Mouse (Mus musculus) adrenal gland, postnatal 36 days (tissue): ENCODE measurements around the gene Ess2. TPM values are rescaled to one million over a fixed set of nuclear protein-coding genes. Genes with fewer than 3 reads are reported as not detected.
"Not testable (repeated sequence)": the region's sequence is repeated elsewhere in the genome, so short reads cannot be mapped to it uniquely, and the experiment has no call there.

Experiments used
- DNase-seq, 2 experiments: peaks; one replicate each; pipeline ENCODE4 v3.0.0; 2021; ENCODE audit warnings: mixed read lengths in 1 of 2
- long read RNA-seq, 2 experiments: library from polyadenylated mRNA; stranded (forward); transcript quantifications; one replicate each; pipeline ENCODE4 v2.0.0; 2021; ENCODE audit warnings: borderline sequencing depth in 2 of 2
- total RNA-seq, 2 experiments: library from RNA; stranded (reverse); gene quantifications; 2 replicates each; pipeline ENCODE4 v1.2.3; 2021

Gene Ess2
- total RNA-seq = 10 to 100 TPM; 13.9 to 16.7 TPM
- long read RNA-seq, experiment 1, transcript Ess2-205 (10 exons, 2,785 nt) = minor isoform, 8 of 32 reads
- long read RNA-seq, experiment 1, transcript Ess2-201 (10 exons, 2,821 nt) = major isoform, 18 of 32 reads
- long read RNA-seq, experiment 1, partial matches to known transcripts = 5 of 32 reads
- long read RNA-seq, experiment 1, other reads (novel, unspliced or antisense) = 1 of 32 reads
- long read RNA-seq, experiment 2, transcript Ess2-201 (10 exons, 2,821 nt) = major isoform, 6 of 13 reads
- long read RNA-seq, experiment 2, partial matches to known transcripts = 0 of 13 reads
- long read RNA-seq, experiment 2, other reads (novel, unspliced or antisense) = 4 of 13 reads

DNA sequence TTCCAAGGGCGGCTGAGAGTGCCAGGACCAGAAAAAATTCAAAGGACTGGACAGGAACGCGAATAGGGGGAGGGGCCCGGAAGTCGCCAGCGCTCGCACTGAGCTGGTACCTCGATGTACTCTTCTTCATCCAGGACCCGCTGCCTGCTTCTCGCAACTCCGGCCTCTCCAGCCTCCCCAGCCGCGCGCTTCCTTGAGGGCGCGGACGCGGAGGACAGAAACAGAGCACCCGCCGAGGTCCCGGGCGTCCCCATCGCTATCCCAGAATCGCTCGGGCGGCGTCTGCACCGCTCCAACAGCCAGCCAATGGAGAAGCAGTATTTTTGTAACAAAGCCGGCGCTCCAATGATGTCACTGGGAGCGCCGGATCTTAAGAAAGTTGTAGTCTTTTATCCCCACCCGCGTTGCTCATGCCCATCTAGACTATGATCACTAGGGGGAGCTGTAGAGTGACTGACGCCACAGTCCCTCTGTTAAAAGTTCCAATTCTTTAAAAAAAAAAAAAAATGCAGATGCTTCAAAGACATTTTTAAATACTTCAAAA, at the start of gene Ess2:
TSS of gene Ess2 (minus strand) at position 297 of the 544 bp plus-strand sequence.
- peak; percentile 91 for DNase-seq

DNA sequence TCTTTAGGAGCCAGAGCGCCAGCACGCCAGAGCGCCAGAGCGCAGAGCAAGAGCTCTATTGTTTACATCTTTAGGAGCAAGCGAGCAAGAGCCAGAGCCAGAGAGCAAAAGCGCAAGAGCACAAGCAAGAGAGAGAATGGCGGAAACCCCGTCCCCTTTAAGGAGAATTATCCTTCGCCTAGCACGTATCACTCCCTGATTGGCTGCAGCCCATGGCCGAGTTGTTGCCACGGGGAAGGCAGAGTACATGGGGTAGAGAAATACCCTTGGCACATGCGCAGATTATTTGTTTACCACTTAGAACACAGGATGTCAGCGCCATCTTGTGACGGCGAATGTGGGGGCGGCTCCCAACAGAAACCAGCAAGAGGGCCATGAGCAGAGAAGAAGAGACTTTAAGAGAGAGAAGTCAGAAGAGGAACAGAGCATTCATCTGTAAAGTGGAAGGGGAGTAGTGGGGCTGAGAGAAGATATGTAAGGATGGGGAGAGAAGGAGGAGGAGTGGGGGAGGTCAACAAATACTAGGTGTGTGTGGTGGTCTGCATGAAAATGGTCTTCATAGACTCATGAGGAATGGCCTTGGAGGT, 45.0 kb upstream of the Ess2 start:
- not testable (repeated sequence) for DNase-seq

- DNase-seq = no peak
Measured at GRCm38 (mm10) chr16:17951618-17952017, 40.5 kb upstream of the Ess2 start.

GRCm38 (mm10) chr16:17950068-17950467, 38.9 kb upstream of the Ess2 start:
- no peak for DNase-seq

DNA sequence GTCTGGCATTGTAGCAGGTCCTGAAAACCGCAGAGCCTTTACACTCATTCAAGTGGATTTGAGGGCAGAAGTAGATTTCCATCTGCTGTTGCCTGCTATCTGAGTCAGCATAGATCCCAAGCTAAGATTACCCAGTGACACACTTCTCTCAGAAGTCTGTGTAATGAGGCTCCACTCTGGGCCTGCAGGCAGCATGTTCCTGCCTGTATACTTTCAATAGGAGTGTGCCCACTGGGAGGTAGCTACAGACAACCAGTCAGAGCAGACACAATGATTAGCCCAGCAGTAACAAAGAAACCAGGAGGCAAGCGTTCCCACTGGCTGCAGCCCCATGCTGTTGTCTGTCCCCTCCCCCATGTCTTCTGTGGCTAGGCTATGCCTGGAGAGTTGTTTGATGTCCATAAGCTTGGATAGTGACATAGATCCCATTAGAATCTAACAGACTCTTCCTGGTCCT, 38.3 kb upstream of the Ess2 start:
- DNase-seq = no peak

DNA sequence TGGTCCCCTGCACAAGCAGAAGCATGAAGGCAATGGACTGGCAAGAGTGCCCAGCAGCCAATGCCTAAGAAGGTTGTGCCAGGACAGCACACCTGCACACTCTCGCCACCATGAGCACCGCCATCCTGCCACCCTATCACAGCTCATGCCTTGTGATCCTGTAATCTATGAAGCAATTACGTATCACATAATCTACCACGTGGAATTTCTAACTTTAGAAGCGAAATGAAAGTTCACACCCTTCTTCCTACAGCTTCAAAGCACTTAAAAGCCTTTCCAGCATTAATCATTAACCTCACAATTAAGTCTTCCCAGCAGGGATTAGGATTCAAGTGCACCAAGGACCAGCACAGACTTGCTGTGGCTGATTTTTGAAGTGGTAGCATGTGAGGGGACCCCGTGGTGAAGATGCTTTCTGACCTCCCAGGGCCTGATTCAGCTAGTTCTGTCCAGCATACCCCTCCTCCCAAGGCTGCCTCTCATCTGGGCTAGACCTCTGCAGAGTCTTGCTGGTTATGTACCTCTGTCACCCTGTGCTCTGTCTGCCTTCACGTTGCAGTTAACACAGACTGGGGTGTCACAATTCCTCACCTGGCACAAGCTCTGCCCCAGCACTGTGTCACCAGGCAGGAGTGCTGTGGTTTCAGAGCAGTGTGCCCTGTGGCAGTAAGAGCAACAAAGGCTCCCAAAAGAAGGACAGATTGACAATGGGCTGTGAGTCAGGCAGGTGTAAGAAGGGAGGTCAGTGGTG, 34.1 kb upstream of the Ess2 start:
- DNase-seq = no peak

DNA sequence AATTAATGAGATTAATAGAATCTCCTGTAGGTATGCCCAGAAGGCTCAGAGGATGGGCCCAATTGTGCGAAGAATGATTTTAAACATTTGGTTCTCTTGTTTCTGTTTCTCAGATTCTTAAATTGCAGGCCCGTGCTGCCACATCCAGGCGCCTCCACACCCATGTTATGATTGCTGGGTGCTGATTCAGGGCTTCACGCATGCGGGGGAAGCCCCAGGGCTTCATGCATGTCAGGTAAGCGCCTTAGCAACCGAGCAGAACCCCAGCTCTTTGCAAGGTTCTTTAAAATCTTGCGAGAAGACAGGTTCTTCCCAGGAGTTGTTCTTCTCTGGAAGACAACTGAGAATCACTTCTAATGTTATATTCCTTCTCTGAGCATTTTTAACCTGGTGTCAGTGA, 32.3 kb upstream of the Ess2 start:
- no peak for DNase-seq

GRCm38 (mm10) chr16:17939255-17939751, 28.2 kb upstream of the Ess2 start:
- DNase-seq = no peak

- DNase-seq = peak; percentile 78 to 87
Measured at GRCm38 (mm10) chr16:17938821-17939220, 27.7 kb upstream of the Ess2 start.

DNA sequence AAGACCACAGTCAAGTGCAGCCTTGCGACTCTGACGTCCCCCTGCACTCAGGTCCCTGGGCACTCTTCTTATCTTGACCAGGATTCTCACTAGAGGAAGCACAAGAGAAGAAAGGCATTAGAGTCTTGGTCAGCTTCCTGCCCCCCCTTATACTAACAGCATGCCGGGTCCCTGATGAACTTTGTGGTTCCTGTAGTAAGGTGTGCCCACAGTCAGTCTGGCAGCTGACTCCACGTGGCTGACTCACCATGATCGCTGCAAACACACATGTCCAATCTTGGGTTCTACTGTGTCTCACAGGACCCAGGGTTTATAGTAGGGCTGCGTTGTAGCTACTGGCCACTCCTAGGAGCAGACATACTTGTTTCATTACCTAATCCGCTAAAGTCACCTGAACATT, 27.0 kb upstream of the Ess2 start:
- no peak for DNase-seq

DNA sequence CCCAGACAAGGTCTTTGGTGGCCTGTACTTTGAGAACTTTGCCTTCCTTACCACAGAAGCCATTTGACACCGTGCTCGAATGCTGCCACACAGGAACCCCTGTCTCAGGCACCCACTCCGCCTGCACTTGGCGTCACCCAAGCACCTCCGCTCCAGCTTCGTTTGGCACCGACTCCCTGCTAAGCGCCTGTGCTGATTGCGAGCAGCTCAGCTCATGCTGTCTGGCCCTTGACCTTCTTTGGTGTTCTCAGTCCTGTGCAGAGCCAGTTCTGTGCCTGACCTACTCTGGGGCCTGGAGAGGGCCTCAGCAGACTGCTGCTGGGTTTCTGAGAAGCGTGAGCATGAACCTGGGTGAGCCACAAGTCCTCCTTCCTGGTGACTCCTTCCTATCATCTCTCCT, 25.6 kb upstream of the Ess2 start:
- peak; percentile 15 to 46 for DNase-seq

- peak in 1 of 2 experiments; percentile 47 for DNase-seq
Measured at GRCm38 (mm10) chr16:17934445-17934910, 23.3 kb upstream of the Ess2 start.

DNA sequence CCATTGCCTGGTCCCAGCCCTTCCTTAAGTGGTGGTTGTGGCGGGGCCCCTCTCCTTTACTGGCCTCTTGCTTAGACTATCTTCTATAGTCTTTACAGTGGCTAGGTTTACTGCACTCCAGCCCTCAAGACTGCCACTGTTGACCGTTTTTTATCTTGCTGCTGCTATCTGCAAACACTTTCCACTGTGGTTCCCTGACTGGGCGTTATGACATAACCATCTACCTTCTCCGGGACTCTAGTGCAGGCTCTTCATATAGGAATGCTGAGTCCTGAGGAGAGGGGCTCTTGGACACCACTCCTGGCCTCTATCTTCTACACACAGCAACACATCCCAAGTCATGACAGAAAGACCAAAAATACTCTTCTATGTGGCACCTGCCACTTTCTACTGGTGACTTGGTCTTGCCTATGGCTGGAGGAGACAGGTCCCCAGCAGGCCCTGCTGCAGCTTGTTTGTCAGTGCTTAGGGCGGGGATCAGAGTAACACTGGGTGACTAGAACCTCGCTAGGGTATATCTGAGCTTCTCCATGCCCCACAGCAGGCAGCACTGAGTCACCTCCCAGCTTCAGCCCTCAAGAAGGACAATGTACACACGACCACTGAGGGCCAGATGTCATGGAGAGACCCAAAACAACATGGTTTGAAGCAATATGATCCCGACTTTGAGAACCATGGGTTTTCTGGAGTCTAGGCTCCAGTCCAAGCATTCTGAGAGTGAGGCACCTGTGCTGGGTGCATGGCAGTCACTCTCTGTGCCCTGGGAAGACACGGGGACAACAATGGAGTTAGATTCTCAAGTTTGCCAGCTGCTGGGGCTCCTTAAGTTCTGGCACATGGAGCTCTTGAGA, 22.7 kb upstream of the Ess2 start:
- no peak for DNase-seq

DNA sequence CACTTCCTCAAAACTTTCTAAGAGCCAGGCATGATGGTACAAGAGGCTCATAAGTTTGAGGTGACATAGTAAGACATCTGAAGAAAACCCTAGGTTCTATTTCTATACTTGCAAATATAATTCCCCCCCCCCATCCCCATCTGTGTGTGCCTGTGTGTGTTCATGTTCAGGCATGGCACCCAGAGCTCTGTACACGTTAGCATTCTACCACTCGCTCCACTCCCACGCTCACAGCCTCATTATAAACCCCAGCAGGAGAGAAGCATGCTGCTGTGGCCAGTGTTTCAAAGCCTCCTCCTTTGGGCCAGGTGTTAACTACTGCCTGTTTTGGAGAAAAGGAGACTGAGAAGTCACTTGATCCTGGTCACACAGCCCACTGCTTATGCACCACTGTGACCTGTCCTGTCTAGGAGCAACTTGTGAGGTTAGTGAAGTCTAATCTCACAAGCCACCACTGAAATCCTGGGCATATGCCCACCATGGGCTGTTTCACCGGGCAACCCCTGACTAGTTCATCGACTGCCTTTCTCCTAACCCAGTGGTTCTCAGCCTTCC, 20.8 kb upstream of the Ess2 start:
- DNase-seq = no peak

GRCm38 (mm10) chr16:17929631-17930030, 18.5 kb upstream of the Ess2 start:
- no peak for DNase-seq

GRCm38 (mm10) chr16:17929211-17929610, 18.1 kb upstream of the Ess2 start:
- DNase-seq = no peak

GRCm38 (mm10) chr16:17928627-17929104, 17.5 kb upstream of the Ess2 start:
- DNase-seq = peak; percentile 75 to 85

DNA sequence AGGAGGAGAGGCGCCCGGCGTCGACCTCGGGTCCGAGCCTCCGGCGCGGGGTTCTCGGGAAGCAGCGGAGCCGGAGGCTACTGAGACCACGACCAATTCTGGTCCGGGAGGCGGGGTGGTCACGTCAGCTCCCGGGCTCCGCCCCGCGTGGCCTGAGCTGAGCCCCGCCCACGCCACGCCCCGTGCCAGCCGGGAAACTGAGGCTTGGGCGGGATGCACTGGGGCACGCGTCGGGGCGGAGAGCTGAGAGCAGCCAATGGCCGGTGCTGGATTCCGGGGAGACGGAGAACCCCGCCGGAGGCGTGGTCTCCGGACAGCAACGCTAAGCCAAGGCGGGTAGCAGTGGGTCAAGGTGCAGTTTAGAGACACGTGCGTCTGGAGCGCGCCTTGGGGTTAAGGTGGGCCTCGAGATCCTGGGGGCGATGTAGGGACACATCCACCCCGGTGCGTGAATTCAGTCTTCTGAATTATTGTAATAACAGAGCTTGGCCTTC, 17.0 kb upstream of the Ess2 start, which contains the start of gene Slc25a1:
TSS of gene Slc25a1 (minus strand) at position 133 of the 494 bp plus-strand sequence.
- peak; percentile 90 to 92 for DNase-seq

DNA sequence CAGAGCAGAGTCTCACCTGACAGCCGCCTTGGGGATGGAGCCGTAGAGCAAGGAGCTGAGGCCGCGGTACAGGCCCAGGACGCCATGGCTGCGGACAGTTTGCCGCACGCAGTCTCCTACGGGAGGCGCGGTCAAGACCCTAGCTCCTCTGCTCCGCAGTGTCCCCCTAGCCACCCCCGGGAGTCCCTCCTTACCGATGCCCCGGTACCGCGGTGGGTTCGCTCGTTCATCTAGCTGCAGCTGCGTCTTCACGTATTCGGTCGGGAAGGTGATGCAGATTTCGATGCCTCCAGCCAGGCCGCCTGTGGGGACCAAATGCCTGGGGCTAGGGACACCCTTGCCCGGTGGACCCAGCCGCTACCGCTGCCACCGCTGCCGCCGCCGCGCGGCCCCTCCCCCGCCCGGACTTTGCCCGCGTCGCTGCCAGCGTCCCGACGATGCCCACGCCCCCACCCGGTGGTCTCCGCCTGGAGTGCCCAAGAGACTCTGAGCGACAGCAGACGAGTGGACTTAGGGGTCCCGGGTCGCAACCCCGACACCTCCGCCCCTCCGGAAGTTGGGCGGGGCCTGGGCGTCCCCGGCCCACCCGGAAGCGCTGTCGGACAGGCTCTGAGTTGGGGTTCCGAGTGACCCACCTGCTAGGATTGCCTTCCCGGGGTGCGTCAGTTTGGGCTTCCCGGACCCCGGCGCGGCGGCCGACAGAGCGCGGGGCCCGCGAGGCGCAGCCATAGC, 16.4 kb upstream of the Ess2 start:
- DNase-seq = peak; percentile 50 to 72

DNA sequence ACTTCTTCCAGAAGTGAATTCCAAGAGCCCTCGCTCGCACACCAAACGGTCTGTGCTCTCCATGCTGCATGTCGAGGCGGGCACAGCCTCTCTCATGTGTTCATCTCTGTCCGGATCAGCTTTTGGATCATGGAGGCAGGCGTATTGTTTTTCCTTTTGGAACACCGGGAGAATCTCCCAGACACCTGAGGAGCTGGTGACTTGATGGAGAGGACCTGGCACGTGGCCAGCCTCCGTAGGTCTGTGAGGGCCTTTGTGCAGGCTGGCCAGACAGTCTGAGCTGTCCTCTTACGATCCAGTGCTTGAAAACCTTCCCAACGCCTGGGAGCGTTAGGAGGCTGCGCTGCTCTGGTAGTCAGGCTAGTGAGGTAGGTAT, 11.0 kb upstream of the Ess2 start:
- peak in 1 of 2 experiments; percentile 44 for DNase-seq
